Mouse (Mus musculus) ovary, adult 2 months (tissue): ENCODE data around the gene Clps. TPM values are rescaled to one million over a fixed set of nuclear protein-coding genes. Genes with fewer than 3 reads are reported as not detected.

Experiments
- polyA plus RNA-seq: library from polyadenylated mRNA; depleted of rRNA; stranded (reverse); fragments of >200 nt; gene quantifications from 2 replicates; pipeline ENCODE4 v1.2.3, GENCODE M21; 2012; rRNA removed

The Clps gene
- 7.8 and 39.7 TPM in 2 replicates for polyA plus RNA-seq

DNA sequence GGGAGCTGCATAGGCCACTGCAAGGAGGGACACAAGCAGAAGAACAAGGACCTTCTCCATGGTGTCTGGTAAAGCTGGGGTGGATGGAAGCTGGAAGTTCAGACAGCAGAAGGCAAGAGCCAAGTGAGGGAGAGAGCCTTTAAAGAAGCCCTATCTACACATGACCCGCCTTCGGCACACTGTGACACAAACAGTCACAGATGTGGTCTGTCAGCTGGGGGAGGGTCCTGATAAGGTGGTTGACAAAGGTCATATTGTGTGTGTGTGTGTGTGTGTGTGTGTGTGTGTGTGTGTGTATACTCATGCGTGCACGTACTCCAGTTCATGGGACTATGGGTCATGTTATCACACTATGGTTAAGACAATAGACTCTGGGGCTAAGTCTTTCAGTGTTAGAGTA is at the start of gene Clps:
Gene Clps (minus strand): TSS at position 169 of the 400 bp plus-strand sequence.

GRCm38 (mm10) chr17:28575244-28576125 is 14.9 kb upstream of the Clps start, which contains the start of gene Lhfpl5:
TSS of gene Lhfpl5 (plus strand) at chr17:28575641.

GRCm38 (mm10) chr17:28549111-28549510 is 11.5 kb downstream of the Clps start, which contains the start of gene Clpsl2:
TSS of gene Clpsl2 (plus strand) at chr17:28549411.

DNA sequence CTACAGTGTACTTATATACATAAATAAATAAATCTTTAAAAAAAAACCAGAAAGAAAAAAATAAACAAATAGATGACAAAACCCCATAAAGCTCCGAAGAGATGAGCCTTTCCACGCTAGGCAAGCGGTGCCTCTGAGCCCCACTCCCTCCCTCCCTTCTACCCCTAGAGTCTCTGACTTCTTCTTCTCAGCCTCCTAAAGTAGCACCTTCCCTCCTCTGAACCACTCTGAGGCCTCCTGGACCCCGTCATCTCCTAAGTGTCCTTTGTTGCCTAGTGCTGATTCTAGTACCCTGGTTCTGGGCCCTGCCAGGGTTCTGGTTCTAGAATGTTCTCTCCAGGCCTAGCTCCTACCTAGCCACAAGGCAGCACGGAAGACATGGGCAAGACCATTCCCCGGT is 30.1 kb downstream of the Clps start, which contains the start of gene Armc12:
Gene Armc12 (plus strand): TSS at position 301 of the 400 bp plus-strand sequence.

DNA sequence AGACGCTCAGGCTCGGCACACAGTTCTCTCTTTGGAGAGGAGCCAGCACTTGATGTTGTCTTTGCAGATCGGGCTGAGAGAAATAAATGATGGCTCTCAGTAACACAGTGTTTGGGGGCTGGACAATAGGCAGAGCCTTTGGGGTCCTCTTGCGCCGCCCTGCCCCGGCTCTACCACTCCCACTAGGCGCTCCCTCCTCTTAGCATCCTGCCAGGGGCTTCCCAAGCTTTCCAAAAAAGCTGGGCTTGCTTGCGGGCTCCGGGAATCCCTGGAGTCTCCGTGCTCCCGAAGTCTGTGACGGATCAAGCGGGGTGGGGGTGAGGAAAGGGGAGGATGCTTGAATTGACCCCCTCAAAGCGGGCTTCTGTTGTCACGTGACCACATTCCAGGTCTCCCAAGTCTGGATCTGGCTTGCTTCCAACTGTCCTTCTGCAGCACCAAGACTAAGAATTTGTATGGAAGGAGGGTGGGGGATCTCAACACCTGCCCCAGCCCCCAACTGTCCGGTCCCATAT is 43.1 kb downstream of the Clps start, which contains the start of gene Fkbp5:
Gene Fkbp5 (minus strand): TSS at position 87 of the 515 bp plus-strand sequence.

Other genes with a start within 250 kb of the Clps start
- gene Fance, start 247.2 kb downstream of the Clps start, polyA plus RNA-seq, result 28.9 and 31.7 TPM in 2 replicates
- 4,084 and 8,432 TPM in 2 replicates for gene Rpl10a, start 232.3 kb downstream of the Clps start, polyA plus RNA-seq
- gene Tead3, start 209.9 kb downstream of the Clps start, polyA plus RNA-seq, result 34.2 and 40.1 TPM in 2 replicates
- gene Tulp1, start 195.5 kb downstream of the Clps start, polyA plus RNA-seq, result 3.7 and 4.1 TPM in 2 replicates
- gene Fkbp5, start 43.2 kb downstream of the Clps start, polyA plus RNA-seq, result 188 and 212 TPM in 2 replicates
- gene Armc12, start 30.0 kb downstream of the Clps start, polyA plus RNA-seq, result 0.14 and 0.32 TPM in 2 replicates
- gene Clpsl2, start 11.4 kb downstream of the Clps start, polyA plus RNA-seq, result not detected in 2 replicates
- not detected in 2 replicates for gene Lhfpl5, start 14.9 kb upstream of the Clps start, polyA plus RNA-seq
- gene Srpk1, start 61.9 kb upstream of the Clps start, polyA plus RNA-seq, result 23.2 and 29.3 TPM in 2 replicates
- gene Slc26a8, start 129.5 kb upstream of the Clps start, polyA plus RNA-seq, result 0.94 and 1.7 TPM in 2 replicates
- 82.6 and 83.3 TPM in 2 replicates for gene Mapk14, start 130.6 kb upstream of the Clps start, polyA plus RNA-seq
- gene AC170998.1, start 165.3 kb upstream of the Clps start, polyA plus RNA-seq, result 0.56 and 0.62 TPM in 2 replicates
- gene Mapk13, start 208.5 kb upstream of the Clps start, polyA plus RNA-seq, result 14.4 and 15.7 TPM in 2 replicates
- gene Brpf3, start 240.3 kb upstream of the Clps start, polyA plus RNA-seq, result 43.8 and 54.5 TPM in 2 replicates